Mouse (Mus musculus): ENCODE data around the gene Apopt1. TPM values are rescaled to one million over a fixed set of nuclear protein-coding genes. Genes with fewer than 3 reads are reported as not detected.

Gene Apopt1
- total RNA-seq, 2 experiments from 2014 or later: 69.0 to 72.8 TPM

- DNase-seq: no peak
Measured at GRCm38 (mm10) chr12:111770651-111771050, 57.6 kb downstream of the Apopt1 start.

GRCm38 (mm10) chr12:111774156-111774555 is 61.1 kb downstream of the Apopt1 start:
- DNase-seq: no peak

GRCm38 (mm10) chr12:111774845-111775244 is 61.8 kb downstream of the Apopt1 start:
- DNase-seq: no peak

GRCm38 (mm10) chr12:111777919-111778318 is 64.9 kb downstream of the Apopt1 start:
- no peak for DNase-seq

GRCm38 (mm10) chr12:111779544-111779943 is 66.5 kb downstream of the Apopt1 start:
- DNase-seq: no peak

- no peak for DNase-seq
Measured at GRCm38 (mm10) chr12:111785174-111785573, 72.1 kb downstream of the Apopt1 start.

GRCm38 (mm10) chr12:111787015-111787414 is 74.0 kb downstream of the Apopt1 start:
- no peak for DNase-seq

- DNase-seq: no peak
Measured at GRCm38 (mm10) chr12:111790090-111790489, 77.0 kb downstream of the Apopt1 start.

GRCm38 (mm10) chr12:111790631-111791030 is 77.6 kb downstream of the Apopt1 start:
- DNase-seq: no peak

GRCm38 (mm10) chr12:111791474-111792104 is 78.5 kb downstream of the Apopt1 start:
- no peak for DNase-seq

GRCm38 (mm10) chr12:111794102-111794501 is 81.0 kb downstream of the Apopt1 start:
- DNase-seq: peak; percentile 79

- DNase-seq: no peak
Measured at GRCm38 (mm10) chr12:111794526-111795179, 81.6 kb downstream of the Apopt1 start.

- peak; percentile 54 for DNase-seq
Measured at GRCm38 (mm10) chr12:111795180-111795895, 82.3 kb downstream of the Apopt1 start.

- DNase-seq: no peak
Measured at GRCm38 (mm10) chr12:111797251-111797650, 84.2 kb downstream of the Apopt1 start.

- no peak for DNase-seq
Measured at GRCm38 (mm10) chr12:111798493-111798892, 85.4 kb downstream of the Apopt1 start.

GRCm38 (mm10) chr12:111800459-111801183 is 87.6 kb downstream of the Apopt1 start:
- DNase-seq: no peak

- DNase-seq: no peak
Measured at GRCm38 (mm10) chr12:111803538-111803937, 90.5 kb downstream of the Apopt1 start.

Other genes with a start within 250 kb of the Apopt1 start
- gene Gm266, start 227.4 kb upstream of the Apopt1 start, total RNA-seq (2021): 1 to 10 TPM; 1.0 to 1.1 TPM
- gene Eif5, start 175.2 kb upstream of the Apopt1 start, total RNA-seq (2021): 100 to 1,000 TPM; 300 to 322 TPM
- 10 to 100 TPM; 84.9 to 94.1 TPM for gene Mark3, start 138.7 kb upstream of the Apopt1 start, total RNA-seq (2021)
- 10 to 100 TPM; 46.2 to 53.1 TPM for gene Ckb, start 40.9 kb upstream of the Apopt1 start, total RNA-seq (2021)
- gene Trmt61a, start 35.2 kb upstream of the Apopt1 start, total RNA-seq (2021): 10 to 100 TPM in 1 of 2 experiments, 1 to 10 TPM in 1; 9.5 to 11.3 TPM
- gene Bag5, start within 50 bp of the Apopt1 start, total RNA-seq (2021): 10 to 100 TPM; 32.1 to 35.4 TPM
- 100 to 1,000 TPM in 1 of 2 experiments, 10 to 100 TPM in 1; 94.0 to 133 TPM for gene Klc1, start 45.6 kb downstream of the Apopt1 start, total RNA-seq (2021)
- gene Xrcc3, start 100.6 kb downstream of the Apopt1 start, total RNA-seq (2021): 10 to 100 TPM; 21.4 to 25.7 TPM
- gene Zfyve21, start 100.9 kb downstream of the Apopt1 start, total RNA-seq (2021): 10 to 100 TPM; 80.6 to 96.3 TPM
- gene Ppp1r13b, start 194.8 kb downstream of the Apopt1 start, total RNA-seq (2021): 10 to 100 TPM; 20.4 to 21.8 TPM

All from adrenal gland, postnatal 10 days (tissue).